Mouse (Mus musculus) liver, embryonic 15.5 days (tissue): Measurements from ENCODE around the gene Ina. TPM values are rescaled to one million over a fixed set of nuclear protein-coding genes. Genes with fewer than 3 reads are reported as not detected.
"Not testable (repeated sequence)": the region's sequence is repeated elsewhere in the genome, so short reads cannot be mapped to it uniquely, and the experiment has no call there.

Experiments
- ATAC-seq: fragments of 200-750 bp; cut with Nextera tagmentation; 2 replicates; pipeline ENCODE4 v1.8.0; 2017; ENCODE audit warnings: moderate number of reproducible peaks, mild to moderate bottlenecking, moderate library complexity; ENCODE audit not compliant: insufficient read depth
- H3K27ac ChIP-seq: fragments of 300-500 bp; sonication (generic); replicated peaks from 2 replicates; pipeline ENCODE4 v1.5.1; 2015; ENCODE audit warnings: mild to moderate bottlenecking, inconsistent platforms
- H3K27me3 ChIP-seq: fragments of 300-500 bp; sonication (generic); 2 replicates; pipeline ENCODE4 v1.6.1; 2015; ENCODE audit warnings: mild to moderate bottlenecking, inconsistent platforms
- H3K36me3 ChIP-seq: fragments of 300-500 bp; sonication (generic); replicated peaks from 2 replicates; pipeline ENCODE4 v1.6.1; 2015; ENCODE audit warnings: moderate library complexity, mild to moderate bottlenecking, inconsistent platforms
- H3K4me1 ChIP-seq: fragments of 300-500 bp; sonication (generic); replicated peaks from 2 replicates; pipeline ENCODE4 v1.6.1; 2015; ENCODE audit warnings: inconsistent platforms
- H3K4me2 ChIP-seq: fragments of 300-500 bp; sonication (generic); 2 replicates; pipeline ENCODE4 v1.6.1; 2015; ENCODE audit warnings: moderate library complexity, mild to moderate bottlenecking, inconsistent platforms
- H3K4me3 ChIP-seq: fragments of 300-500 bp; sonication (generic); replicated peaks from 2 replicates; pipeline ENCODE4 v1.5.1; 2015; ENCODE audit warnings: mild to moderate bottlenecking, inconsistent platforms
- H3K9ac ChIP-seq: fragments of 300-500 bp; sonication (generic); 2 replicates; pipeline ENCODE4 v1.6.1; 2015; ENCODE audit warnings: moderate library complexity, mild to moderate bottlenecking, inconsistent platforms
- H3K9me3 ChIP-seq: fragments of 300-500 bp; sonication (generic); replicated peaks from 2 replicates; pipeline ENCODE4 v1.6.1; 2016; ENCODE audit warnings: inconsistent platforms
- WGBS: fragments of 180-500 bp; shearing (Covaris S2); methylation state at CpG from one replicate; pipeline ENCODE4 v1.1.7; 2015; ENCODE audit warnings: mixed read lengths; ENCODE audit not compliant: insufficient replicate concordance; 5-methylcytosine and 5-hydroxymethylcytosine counted together
- polyA plus RNA-seq: library from polyadenylated mRNA; unstranded; fragments of >200 nt; fragmentation: Nextera tagmentation; extraction: Ambion mirVana; gene quantifications from 2 replicates; pipeline ENCODE4 v1.2.1, GENCODE M21; 2015

Gene Ina
- polyA plus RNA-seq, 1 experiment from 2014 or later = 0.36 TPM

DNA sequence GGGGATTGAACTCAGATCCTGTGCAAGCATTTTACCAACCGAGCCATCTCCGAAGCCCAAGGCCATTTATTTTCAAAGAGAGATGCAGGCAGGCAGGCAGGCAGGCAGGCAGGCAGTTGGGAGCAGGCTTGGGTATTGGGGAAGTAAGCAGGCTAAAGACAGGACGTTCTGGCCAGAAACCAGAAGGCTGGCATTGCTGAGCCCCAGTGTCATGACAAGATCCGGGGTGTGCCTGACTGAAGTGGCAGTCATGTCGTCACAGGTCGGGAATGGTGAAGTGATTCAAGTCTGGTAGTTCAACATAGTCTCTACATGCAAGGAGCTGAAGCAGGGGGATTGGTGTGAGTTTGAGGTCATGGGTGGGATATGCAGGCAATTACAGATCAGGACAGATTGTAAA lies 26.9 kb upstream of the Ina start:
- Histone ChIP-seq H3K27me3 (no peaks in the 10 kb centered on the region), H3K4me3 (peak overlapping the region; percentile 52), H3K9me3 (no peaks in the 10 kb centered on the region), H3K4me2 (peak overlapping the region; percentile 80), H3K4me1 (peaks cover 78% of the 10 kb centered on the region), H3K27ac (peak overlapping the region; percentile 94), H3K9ac (peak overlapping the region; percentile 57), H3K36me3 (no peaks in the 10 kb centered on the region)
- 38% methylated on average over 6 of the region's 6 CpGs for WGBS
- ATAC-seq = no peak

DNA sequence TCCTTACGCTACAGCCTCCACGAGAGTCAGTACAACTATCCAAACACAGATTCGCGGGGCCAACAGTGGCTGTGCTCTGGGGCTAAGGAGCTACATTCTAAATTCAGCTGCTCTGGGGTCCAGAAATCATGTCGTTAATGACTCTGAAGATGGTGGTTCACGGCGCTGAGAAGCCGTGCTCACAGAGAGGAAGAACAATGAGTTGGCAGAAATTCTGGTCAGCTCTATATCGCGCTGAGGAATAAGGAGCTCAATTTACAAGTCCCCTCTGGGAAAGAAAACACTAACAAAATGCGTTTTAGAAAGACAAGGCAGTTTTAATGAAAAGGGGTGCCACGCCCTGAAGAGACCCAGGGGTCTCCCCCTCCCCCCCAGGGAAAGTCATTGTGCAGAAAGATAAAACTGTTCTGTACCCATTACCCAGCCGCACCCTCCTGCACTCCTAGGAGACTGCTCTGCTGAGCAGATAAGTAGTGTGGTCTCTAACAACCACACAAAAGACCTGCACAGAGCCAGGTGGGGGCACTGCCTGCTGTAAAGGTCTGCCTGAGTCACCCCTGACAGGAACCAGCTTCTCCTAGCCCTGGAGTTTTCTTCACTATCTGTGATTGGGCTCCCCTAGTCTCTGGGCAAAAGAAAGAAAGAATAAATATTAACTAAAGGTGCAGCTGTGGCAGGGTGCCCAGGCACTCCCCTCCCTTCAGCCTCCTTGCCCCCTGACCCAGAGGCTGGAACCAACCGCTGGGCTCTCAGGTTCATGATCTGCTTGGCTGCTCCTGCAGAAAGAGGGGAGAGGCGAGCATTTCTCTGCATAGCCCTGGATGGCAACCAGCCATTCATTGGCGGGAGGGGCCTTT lies 26.0 kb upstream of the Ina start:
- ATAC-seq = peak; percentile 88
- Histone ChIP-seq H3K4me1 (peaks cover 70% of the 10 kb centered on the region), H3K9me3 (no peaks in the 10 kb centered on the region), H3K36me3 (no peaks in the 10 kb centered on the region), H3K4me3 (peak overlapping the region; percentile 52), H3K9ac (peak overlapping the region; percentile 57), H3K27ac (peak overlapping the region; percentile 94), H3K27me3 (no peaks in the 10 kb centered on the region), H3K4me2 (peak overlapping the region; percentile 80)
- WGBS = 14% methylated on average over 16 of the region's 16 CpGs

DNA sequence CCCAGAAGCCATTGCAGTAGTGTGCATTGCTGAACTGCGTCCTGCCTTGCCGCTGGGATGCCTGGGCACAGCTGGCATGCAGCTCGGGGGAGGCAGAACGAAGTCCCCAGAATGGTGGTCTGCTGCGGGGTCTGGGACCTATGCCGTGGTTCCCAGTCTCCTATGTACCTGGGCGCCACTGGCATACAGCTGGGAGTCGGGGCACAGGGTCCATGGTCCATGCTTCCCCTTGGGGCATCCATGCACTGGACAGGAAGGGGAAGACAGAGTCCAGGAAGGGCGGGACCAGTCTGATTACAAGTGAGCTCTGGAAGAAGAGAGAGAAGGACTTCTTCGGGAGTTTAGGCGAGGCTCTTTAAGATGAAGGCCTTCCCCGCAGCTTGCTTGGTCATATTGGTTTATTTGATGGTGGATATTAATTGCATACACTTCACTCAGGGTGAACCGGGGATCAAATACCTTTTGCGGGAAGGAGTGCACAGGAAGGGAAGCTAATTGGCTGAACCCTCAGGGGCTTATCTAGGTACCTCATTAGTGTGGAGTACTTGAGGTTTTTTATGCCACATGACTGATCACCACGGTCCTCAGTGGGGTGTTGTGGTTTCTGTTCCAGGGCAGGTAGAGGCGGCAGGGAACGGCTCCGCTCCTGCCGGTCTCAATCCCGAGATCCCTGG lies 24.9 kb upstream of the Ina start:
- no peak for ATAC-seq
- Histone ChIP-seq H3K9me3 (no peaks in the 10 kb centered on the region), H3K4me1 (peaks cover 60% of the 10 kb centered on the region), H3K36me3 (no peaks in the 10 kb centered on the region), H3K4me3 (no peak overlapping the region), H3K4me2 (peak overlapping the region; percentile 52), H3K27ac (peak overlapping the region; percentile 94), H3K9ac (peak overlapping the region; percentile 22), H3K27me3 (no peaks in the 10 kb centered on the region)
- WGBS = 50% methylated on average over 20 of the region's 20 CpGs

DNA sequence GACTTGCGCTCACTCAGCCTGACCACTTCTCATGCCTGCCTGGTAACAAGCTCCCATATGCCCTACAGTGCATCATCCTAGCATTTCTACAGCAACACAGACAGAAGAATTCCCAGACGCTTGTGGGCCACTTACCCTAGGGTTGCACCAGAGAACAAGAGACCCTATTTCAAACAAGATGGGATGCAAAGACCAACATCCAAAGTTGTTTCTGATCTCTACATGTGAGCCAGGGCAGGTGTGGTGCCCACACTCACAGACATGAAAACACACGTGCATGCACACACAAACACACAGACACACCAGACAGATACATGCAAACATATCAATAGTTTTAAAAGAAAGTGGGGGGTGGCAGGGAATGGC lies 24.4 kb upstream of the Ina start:
- Histone ChIP-seq H3K27me3 (no peaks in the 10 kb centered on the region), H3K4me2 (peak overlapping the region; percentile 52), H3K9me3 (no peaks in the 10 kb centered on the region), H3K4me3 (no peak overlapping the region), H3K9ac (peak overlapping the region; percentile 22), H3K27ac (peak overlapping the region; percentile 94), H3K4me1 (peaks cover 55% of the 10 kb centered on the region), H3K36me3 (no peaks in the 10 kb centered on the region)
- no peak for ATAC-seq
- 73% methylated on average over 3 of the region's 3 CpGs for WGBS

DNA sequence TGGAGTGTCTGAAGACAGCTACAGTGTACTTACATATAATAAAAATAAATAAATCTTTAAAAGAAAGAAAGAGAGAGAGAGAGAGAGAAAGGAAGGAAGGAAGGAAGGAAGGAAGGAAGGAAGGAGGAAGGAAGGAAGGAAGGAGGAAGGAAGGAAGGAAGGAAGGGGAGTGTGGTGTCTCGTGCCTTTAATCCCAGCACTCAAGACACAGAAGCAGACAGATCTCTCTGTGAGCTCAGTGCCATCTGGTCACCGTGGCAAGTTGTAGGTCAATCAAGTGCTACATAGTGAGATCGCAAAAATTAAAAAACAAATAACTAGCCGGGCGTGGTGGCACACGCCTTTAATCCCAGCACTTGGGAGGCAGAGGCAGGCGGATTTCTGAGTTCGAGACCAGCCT lies 23.9 kb upstream of the Ina start:
- WGBS = 55% methylated on average over 8 of the region's 8 CpGs
- ATAC-seq, H3K36me3 ChIP-seq, H3K9ac ChIP-seq, H3K27ac ChIP-seq, H3K9me3 ChIP-seq, H3K4me3 ChIP-seq, H3K4me2 ChIP-seq, H3K27me3 ChIP-seq: not testable (repeated sequence)
- H3K4me1 ChIP-seq = peaks cover 50% of the 10 kb centered on the region

DNA sequence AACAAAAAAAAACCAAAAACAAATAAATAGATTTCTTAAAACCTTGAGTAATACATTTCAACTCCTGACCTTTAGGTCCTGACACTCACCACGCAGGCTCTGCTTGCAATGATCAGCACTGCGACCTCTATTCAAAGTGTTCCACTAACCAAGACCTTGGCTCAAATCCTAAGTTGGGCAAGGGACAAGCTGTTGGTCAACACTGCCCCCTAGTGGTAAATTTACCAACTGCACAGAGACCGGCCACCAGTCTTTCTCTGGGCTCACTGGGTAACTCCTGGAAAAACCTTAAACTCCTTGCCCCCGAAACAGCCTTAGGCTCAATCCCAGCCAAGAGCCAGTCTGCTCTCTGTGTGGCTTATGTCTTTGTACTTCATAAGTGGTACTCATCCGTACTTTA lies 23.4 kb upstream of the Ina start:
- ATAC-seq = no peak

DNA sequence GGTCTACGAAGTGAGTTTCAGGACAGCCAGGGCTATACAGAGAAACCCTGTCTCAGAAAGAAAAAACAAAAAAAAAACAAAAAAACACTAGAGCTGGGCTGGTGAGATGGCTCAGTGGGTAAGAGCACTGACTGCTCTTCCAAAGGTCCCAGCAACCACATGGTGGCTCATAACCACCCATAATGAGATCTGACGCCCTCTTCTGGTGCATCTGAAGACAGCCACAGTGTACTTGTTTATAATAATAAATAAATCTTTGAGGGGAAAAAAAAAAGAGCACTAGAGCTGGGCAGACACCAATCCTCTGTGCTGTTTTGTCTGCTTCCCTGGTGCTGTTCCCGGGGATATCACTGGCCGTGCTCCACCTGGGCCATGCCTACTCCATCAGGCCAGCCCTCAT lies 22.2 kb upstream of the Ina start:
- not testable (repeated sequence) for H3K27ac ChIP-seq

More for the DNA sequence above, 23.4 kb upstream of the Ina start:
- no peak overlapping the region for H3K4me2 ChIP-seq
- peaks cover 45% of the 10 kb centered on the region for H3K4me1 ChIP-seq
- H3K9me3 ChIP-seq = no peaks in the 10 kb centered on the region
- no peak overlapping the region for H3K4me3 ChIP-seq
- H3K9ac ChIP-seq = no peak overlapping the region
- 4% methylated on average over 5 of the region's 5 CpGs for WGBS
- no peaks in the 10 kb centered on the region for H3K36me3 ChIP-seq
- H3K27me3 ChIP-seq = no peaks in the 10 kb centered on the region
- no peak overlapping the region for H3K27ac ChIP-seq

DNA sequence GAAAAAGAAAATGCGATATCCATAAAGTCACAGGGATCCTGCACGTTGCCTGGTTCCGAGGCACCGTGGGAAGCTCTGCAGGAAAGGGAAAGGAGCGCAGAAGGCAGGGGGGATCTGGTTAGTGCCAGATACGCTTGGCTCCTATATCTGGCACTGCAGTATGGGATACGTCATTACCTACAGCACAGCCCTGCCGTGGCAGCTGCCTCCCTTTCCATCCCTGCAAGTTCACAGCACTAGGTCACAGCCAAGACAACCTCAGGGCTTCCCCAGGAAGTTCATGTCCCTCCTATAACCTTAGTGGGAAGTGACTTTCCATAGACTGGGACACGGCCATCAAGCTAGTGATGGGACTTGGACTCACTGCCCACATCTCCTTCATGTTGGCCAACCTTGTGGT lies 18.4 kb upstream of the Ina start:
- ATAC-seq = no peak
- no peak overlapping the region for H3K27ac ChIP-seq
- no peak overlapping the region for H3K4me2 ChIP-seq
- no peaks in the 10 kb centered on the region for H3K36me3 ChIP-seq
- H3K4me1 ChIP-seq = peaks cover 17% of the 10 kb centered on the region
- WGBS = 78% methylated on average over 9 of the region's 9 CpGs
- H3K27me3 ChIP-seq = no peaks in the 10 kb centered on the region
- no peak overlapping the region for H3K4me3 ChIP-seq
- no peak overlapping the region for H3K9ac ChIP-seq
- H3K9me3 ChIP-seq = no peaks in the 10 kb centered on the region

More for the DNA sequence above, 22.2 kb upstream of the Ina start:
- not testable (repeated sequence) for H3K9ac ChIP-seq, ATAC-seq, H3K36me3 ChIP-seq, H3K27me3 ChIP-seq, H3K4me2 ChIP-seq, H3K9me3 ChIP-seq, H3K4me3 ChIP-seq
- 56% methylated on average over 4 of the region's 4 CpGs for WGBS
- peaks cover 34% of the 10 kb centered on the region for H3K4me1 ChIP-seq

DNA sequence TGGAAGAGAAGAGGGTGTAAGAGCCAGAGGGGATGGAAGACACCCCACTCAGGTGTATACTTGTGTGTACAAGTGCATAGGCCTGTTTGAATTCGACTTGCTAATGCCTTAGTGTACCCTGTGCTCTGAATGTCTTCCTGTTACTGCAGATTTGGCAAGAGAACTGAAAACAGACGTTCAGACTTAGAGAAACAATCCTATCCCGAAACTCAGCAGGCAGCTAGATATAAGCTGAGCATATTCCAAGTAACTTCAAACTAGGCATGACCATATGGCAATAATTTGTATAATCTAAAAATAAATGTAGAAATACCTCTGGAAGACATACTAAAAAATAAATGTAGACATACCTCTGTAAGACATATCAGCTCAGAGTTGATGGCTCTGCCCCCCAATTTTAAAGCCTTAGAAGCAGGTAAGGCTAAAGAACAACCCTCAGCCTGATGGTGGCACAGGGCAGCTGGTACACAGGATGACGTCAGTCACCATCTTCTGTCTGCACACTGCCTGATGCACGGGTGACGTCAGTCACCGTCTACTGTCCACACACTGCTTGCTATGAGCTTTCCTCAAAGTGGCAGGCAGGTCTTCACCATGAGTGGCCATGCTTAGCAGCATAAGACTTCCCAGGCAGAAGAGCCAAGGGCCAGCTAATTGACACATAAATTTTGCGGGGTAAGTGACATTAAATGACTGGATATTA lies 16.2 kb upstream of the Ina start:
- no peaks in the 10 kb centered on the region for H3K36me3 ChIP-seq
- H3K4me3 ChIP-seq = no peak overlapping the region
- H3K4me2 ChIP-seq = no peak overlapping the region
- H3K27ac ChIP-seq = 0 out of 2 replicates have a peak overlapping the region, but pooled peaks have one; percentile 19
- ATAC-seq = no peak
- 47% methylated on average over 8 of the region's 8 CpGs for WGBS
- no peaks in the 10 kb centered on the region for H3K27me3 ChIP-seq
- no peak overlapping the region for H3K9ac ChIP-seq
- H3K9me3 ChIP-seq = no peaks in the 10 kb centered on the region
- H3K4me1 ChIP-seq = peaks cover 17% of the 10 kb centered on the region

DNA sequence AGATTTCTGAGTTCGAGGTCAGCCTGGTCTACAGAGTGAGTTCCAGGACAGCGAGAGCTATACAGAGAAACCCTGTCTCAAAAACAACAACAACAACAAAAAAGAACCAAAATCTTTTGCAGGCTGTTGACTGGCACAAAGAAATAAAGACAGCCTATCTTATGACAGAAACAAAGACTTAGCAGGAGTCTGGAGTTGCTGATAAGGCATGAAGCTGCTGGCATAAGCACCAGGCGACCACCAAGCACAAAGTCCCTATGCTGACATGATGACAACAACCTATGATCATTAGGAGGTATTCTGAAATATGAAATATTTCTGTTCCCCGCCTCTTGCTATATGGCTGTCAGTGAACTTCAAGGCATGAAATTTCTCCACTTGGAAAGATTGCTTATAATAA lies 15.5 kb upstream of the Ina start:
- H3K4me2 ChIP-seq = peak overlapping the region; percentile 37
- whole genome bisulfite sequencing = 21% methylated on average over 4 of the region's 4 CpGs
- peak overlapping the region; percentile 64; the same call in 1 of the 2 replicates for H3K27ac ChIP-seq
- peaks cover 17% of the 10 kb centered on the region for H3K4me1 ChIP-seq
- no peak overlapping the region for H3K9ac ChIP-seq
- H3K9me3 ChIP-seq = no peaks in the 10 kb centered on the region
- no peak overlapping the region for H3K4me3 ChIP-seq
- 0 out of 2 replicates have a peak, but pooled peaks have one; percentile 18 for ATAC-seq
- H3K36me3 ChIP-seq = no peaks in the 10 kb centered on the region
- no peaks in the 10 kb centered on the region for H3K27me3 ChIP-seq

DNA sequence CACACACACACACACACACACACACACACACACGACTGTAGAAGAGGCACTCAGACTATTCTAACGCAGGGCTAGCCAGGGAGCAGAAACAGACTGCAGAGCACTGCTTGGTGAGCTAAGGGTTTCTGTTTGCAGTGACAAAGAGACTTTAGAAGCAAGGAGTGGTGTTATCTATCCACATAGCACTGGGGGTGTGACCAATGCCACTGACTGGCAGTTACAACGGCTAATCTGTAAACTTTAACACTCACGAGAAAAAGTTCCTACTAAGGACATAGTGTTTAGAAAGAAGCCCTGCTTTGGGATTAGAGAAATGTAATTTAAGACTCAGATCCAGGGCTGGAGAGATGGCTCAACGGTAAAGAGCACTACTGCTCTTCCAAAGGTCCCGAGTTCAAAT lies 14.7 kb upstream of the Ina start:
- no peaks in the 10 kb centered on the region for H3K9me3 ChIP-seq
- H3K4me2 ChIP-seq = peak overlapping the region; percentile 37
- WGBS = 25% methylated on average over 6 of the region's 6 CpGs

More for the DNA sequence above, 14.7 kb upstream of the Ina start:
- Histone ChIP-seq H3K27me3 (no peaks in the 10 kb centered on the region), H3K27ac (peak overlapping the region; percentile 64), H3K4me3 (no peak overlapping the region), H3K9ac (no peak overlapping the region), H3K4me1 (peaks cover 17% of the 10 kb centered on the region), H3K36me3 (no peaks in the 10 kb centered on the region)
- peak; percentile 84 for ATAC-seq
